Mouse (Mus musculus): ENCODE data around the gene Macrod1. TPM values are rescaled to one million over a fixed set of nuclear protein-coding genes. Genes with fewer than 3 reads are reported as not detected.

Gene Macrod1
- polyA plus RNA-seq, 1 experiment, result 61.7 TPM

GRCm38 (mm10) chr19:7151927-7152653 is 95.5 kb downstream of the Macrod1 start:
- no peak overlapping the region for H3K27ac ChIP-seq (ENCODE audit: insufficient read depth, low read depth, low read length)
- H3K4me1 ChIP-seq (ENCODE audit: control insufficient read depth, insufficient read depth, low read length), result peaks cover 14% of the 10 kb centered on the region
- no peak for DNase-seq
- no peaks in the 10 kb centered on the region for H3K36me3 ChIP-seq (ENCODE audit: control insufficient read depth, insufficient read depth, low read length)
- no peak for TF ChIP-seq POLR2A (IDR thresholded peaks at IDR 0.05; ENCODE audit: low read depth, low read length)
- no peaks in the 10 kb centered on the region for H3K27me3 ChIP-seq (replicated peaks; ENCODE audit: control insufficient read depth, insufficient read depth, low read length)
- 81% methylated on average over 6 of the region's 6 CpGs for WGBS
- no peak overlapping the region for H3K4me3 ChIP-seq (ENCODE audit: insufficient read depth, low read depth, low read length)

DNA sequence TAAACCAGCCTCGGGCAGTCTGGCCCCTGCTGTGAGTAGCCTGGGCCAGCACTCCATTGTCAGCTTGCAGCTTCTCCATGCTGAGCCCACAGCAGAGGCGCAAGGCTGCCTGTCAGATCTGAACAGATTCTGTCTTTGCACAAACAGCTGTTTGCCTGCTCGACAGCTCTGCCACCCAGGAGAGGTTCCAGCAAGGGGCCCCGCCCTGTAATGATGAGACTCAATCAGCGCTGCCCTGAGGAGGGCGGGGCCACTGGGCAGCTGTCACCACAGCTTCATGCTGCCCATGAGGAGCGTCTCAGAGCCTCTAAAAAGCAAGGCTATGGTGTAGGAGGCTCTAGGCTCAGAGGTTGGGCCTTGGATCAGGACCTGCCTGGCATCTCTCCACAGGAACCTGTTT is 96.6 kb downstream of the Macrod1 start:
- Histone ChIP-seq H3K4me1 (ENCODE audit: control insufficient read depth, insufficient read depth, low read length) (peaks cover 18% of the 10 kb centered on the region), H3K27me3 (replicated peaks; ENCODE audit: control insufficient read depth, insufficient read depth, low read length) (no peaks in the 10 kb centered on the region), H3K36me3 (ENCODE audit: control insufficient read depth, insufficient read depth, low read length) (no peaks in the 10 kb centered on the region), H3K27ac (ENCODE audit: insufficient read depth, low read depth, low read length) (no peak overlapping the region), H3K4me3 (ENCODE audit: insufficient read depth, low read depth, low read length) (no peak overlapping the region)
- TF ChIP-seq CTCF (conservative IDR thresholded peaks at IDR 0.05; ENCODE audit: insufficient read depth, insufficient read length, low read depth, low read length), result no peak
- 67% methylated on average over 7 of the region's 7 CpGs for WGBS
- DNase-seq, result no peak

DNA sequence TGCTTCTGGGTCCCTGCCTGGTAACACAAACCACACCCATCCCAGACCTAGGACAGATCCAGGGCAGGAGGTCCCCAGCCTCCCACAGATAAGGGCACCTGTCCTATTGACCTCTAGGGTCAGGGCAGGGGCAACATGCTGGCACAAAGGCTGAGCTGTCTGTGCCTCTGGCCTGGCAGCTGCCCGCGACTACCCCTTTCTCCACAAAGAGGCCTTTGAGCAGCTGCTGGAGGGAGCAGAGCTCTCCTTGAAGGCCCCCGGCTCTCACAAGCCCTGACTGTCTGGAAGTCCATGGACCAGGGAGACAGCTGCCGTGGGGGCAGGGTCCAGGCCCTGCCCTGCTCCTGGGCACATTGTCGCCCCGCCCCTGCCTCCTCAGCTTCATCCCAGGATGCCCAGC is 98.6 kb downstream of the Macrod1 start:
- H3K4me3 ChIP-seq (ENCODE audit: insufficient read depth, low read depth, low read length), result no peak overlapping the region
- H3K27ac ChIP-seq (ENCODE audit: insufficient read depth, low read depth, low read length), result no peak overlapping the region
- DNase-seq, result peak; percentile 48
- no peaks in the 10 kb centered on the region for H3K27me3 ChIP-seq (replicated peaks; ENCODE audit: control insufficient read depth, insufficient read depth, low read length)
- H3K4me1 ChIP-seq (ENCODE audit: control insufficient read depth, insufficient read depth, low read length), result peaks cover 23% of the 10 kb centered on the region
- WGBS, result 50% methylated on average over 6 of the region's 6 CpGs
- TF ChIP-seq POLR2A (IDR thresholded peaks at IDR 0.05; ENCODE audit: low read depth, low read length) (no peak), CTCF (conservative IDR thresholded peaks at IDR 0.05; ENCODE audit: insufficient read depth, insufficient read length, low read depth, low read length) (no peak)
- H3K36me3 ChIP-seq (ENCODE audit: control insufficient read depth, insufficient read depth, low read length), result no peaks in the 10 kb centered on the region

DNA sequence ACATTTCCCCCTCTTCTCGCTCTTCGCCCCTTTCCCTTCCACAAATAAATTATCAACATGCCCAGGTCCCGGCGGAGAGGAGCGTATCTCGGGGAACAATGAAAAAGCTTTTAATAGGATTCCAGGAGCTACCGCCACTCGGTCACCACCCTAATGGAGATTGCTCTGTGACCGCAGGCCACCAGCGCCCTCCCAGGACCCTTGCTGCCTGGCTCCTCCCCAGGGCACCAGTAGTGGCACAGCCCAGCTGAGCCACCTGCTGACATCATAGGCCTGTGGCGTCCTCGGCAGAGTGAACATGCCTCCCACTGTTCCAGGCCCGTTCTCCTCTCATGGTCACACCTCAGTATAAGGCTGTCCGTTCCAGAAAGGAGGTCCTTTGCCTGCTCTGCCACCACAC is 101.1 kb downstream of the Macrod1 start:
- Histone ChIP-seq H3K4me3 (ENCODE audit: insufficient read depth, low read depth, low read length) (no peak overlapping the region), H3K27me3 (replicated peaks; ENCODE audit: control insufficient read depth, insufficient read depth, low read length) (no peaks in the 10 kb centered on the region), H3K27ac (ENCODE audit: insufficient read depth, low read depth, low read length) (no peak overlapping the region), H3K4me1 (ENCODE audit: control insufficient read depth, insufficient read depth, low read length) (peaks cover 22% of the 10 kb centered on the region), H3K36me3 (ENCODE audit: control insufficient read depth, insufficient read depth, low read length) (no peaks in the 10 kb centered on the region)
- TF ChIP-seq CTCF (conservative IDR thresholded peaks at IDR 0.05; ENCODE audit: insufficient read depth, insufficient read length, low read depth, low read length), result no peak
- 48% methylated on average over 14 of the region's 14 CpGs for WGBS
- DNase-seq, result no peak

DNA sequence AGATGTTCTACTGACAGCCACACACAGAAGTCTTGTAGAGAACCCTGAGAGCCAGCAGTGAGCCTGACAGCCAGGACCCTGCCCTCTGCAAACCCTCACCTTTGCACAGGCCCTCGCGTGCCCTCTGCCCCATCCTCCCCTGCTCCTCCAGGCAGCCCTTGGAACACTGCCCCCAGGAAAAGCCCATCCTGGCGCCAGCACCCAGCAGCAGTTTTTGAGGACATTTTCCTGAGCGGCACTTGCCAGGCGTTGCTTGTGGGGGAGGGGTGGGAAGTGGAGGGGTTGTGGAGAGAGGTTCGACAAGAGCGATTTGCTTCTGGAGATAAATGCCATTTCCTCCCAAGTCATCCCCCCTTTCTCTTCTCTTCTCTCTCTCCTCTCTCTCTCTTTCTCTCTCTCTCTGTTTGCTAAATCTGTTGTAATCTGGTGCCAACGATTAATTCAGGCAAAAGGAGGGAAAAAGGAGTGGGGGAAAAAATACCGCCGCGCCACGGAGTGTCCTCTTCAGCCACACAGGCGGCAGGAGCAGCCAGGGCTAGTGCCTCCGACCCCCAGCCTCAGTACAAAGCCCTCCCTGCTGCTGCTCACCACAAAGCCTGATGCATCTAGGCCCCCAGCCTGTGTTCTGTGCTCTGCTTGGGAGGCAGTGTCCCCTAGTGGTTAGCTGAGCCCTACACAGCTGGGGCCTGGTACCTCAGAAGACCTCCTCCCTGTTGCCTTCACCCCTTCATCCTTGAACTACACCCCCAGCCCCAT is 103.7 kb downstream of the Macrod1 start:
- Histone ChIP-seq H3K4me1 (ENCODE audit: control insufficient read depth, insufficient read depth, low read length) (peaks cover 24% of the 10 kb centered on the region), H3K27ac (ENCODE audit: insufficient read depth, low read depth, low read length) (peak overlapping the region; percentile 47), H3K36me3 (ENCODE audit: control insufficient read depth, insufficient read depth, low read length) (no peaks in the 10 kb centered on the region), H3K27me3 (replicated peaks; ENCODE audit: control insufficient read depth, insufficient read depth, low read length) (no peaks in the 10 kb centered on the region), H3K4me3 (ENCODE audit: insufficient read depth, low read depth, low read length) (no peak overlapping the region)
- TF ChIP-seq CTCF (conservative IDR thresholded peaks at IDR 0.05; ENCODE audit: insufficient read depth, insufficient read length, low read depth, low read length), result peak; percentile 78
- no peak for TF ChIP-seq POLR2A (IDR thresholded peaks at IDR 0.05; ENCODE audit: low read depth, low read length)
- WGBS, result 18% methylated on average over 14 of the region's 14 CpGs
- peak; percentile 85 for DNase-seq

GRCm38 (mm10) chr19:7161064-7161463 is 104.5 kb downstream of the Macrod1 start:
- DNase-seq, result no peak
- 62% methylated on average over 3 of the region's 3 CpGs for WGBS
- Histone ChIP-seq H3K27me3 (replicated peaks; ENCODE audit: control insufficient read depth, insufficient read depth, low read length) (no peaks in the 10 kb centered on the region), H3K27ac (ENCODE audit: insufficient read depth, low read depth, low read length) (no peak overlapping the region), H3K4me3 (ENCODE audit: insufficient read depth, low read depth, low read length) (no peak overlapping the region), H3K36me3 (ENCODE audit: control insufficient read depth, insufficient read depth, low read length) (no peaks in the 10 kb centered on the region), H3K4me1 (ENCODE audit: control insufficient read depth, insufficient read depth, low read length) (peaks cover 24% of the 10 kb centered on the region)
- TF ChIP-seq POLR2A (IDR thresholded peaks at IDR 0.05; ENCODE audit: low read depth, low read length) (no peak), CTCF (conservative IDR thresholded peaks at IDR 0.05; ENCODE audit: insufficient read depth, insufficient read length, low read depth, low read length) (no peak)

GRCm38 (mm10) chr19:7164238-7164637 is 107.6 kb downstream of the Macrod1 start:
- Histone ChIP-seq H3K27me3 (replicated peaks; ENCODE audit: control insufficient read depth, insufficient read depth, low read length) (no peaks in the 10 kb centered on the region), H3K4me1 (ENCODE audit: control insufficient read depth, insufficient read depth, low read length) (peaks cover 27% of the 10 kb centered on the region), H3K27ac (ENCODE audit: insufficient read depth, low read depth, low read length) (no peak overlapping the region), H3K4me3 (ENCODE audit: insufficient read depth, low read depth, low read length) (peak overlapping the region; percentile 62), H3K36me3 (ENCODE audit: control insufficient read depth, insufficient read depth, low read length) (no peaks in the 10 kb centered on the region)
- 15% methylated on average over 6 of the region's 6 CpGs for WGBS
- TF ChIP-seq POLR2A (IDR thresholded peaks at IDR 0.05; ENCODE audit: low read depth, low read length), result no peak
- TF ChIP-seq CTCF (conservative IDR thresholded peaks at IDR 0.05; ENCODE audit: insufficient read depth, insufficient read length, low read depth, low read length), result no peak
- DNase-seq, result no peak
